Mouse (Mus musculus) thymus, adult 2 months (tissue): ENCODE measurements around the gene Osbpl9.

Experiments used
- CTCF ChIP-seq: fragments of 200-500 bp; IDR thresholded peaks from 2 replicates; pipeline ENCODE4 v1.5.1; 2012; ENCODE audit warnings: mild to moderate bottlenecking, control low read depth, low read length, moderate library complexity, borderline replicate concordance; ENCODE audit not compliant: control insufficient read depth, poor library complexity, insufficient read depth; ENCODE audit errors: extremely low read depth
- POLR2A ChIP-seq: fragments of 200-500 bp; IDR thresholded peaks from 2 replicates; pipeline ENCODE4 v1.6.1; 2012; ENCODE audit warnings: mild to moderate bottlenecking, low read length, control low read depth, moderate library complexity; ENCODE audit not compliant: control insufficient read depth, poor library complexity, insufficient read depth; ENCODE audit errors: extremely low read depth

DNA sequence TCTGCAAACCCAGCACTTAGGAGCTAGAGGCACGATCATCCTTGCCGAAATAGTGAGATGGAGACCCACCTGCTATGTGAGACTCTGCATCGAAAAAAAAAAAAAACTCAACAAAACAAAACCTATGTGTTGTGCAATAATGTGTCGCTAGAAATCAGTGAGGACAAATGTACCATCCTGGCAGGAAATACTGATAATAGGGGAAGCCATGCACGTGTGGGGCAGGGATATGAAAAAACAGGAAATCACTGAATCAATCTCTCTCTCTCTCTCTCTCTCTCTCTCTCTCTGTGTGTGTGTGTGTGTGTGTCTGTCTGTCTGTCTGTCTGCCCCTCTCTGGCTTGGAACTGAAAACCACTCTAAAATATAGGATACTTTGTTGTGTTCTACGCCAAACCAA, 81.3 kb downstream of the Osbpl9 start:
- TF ChIP-seq CTCF (no peak), POLR2A (no peak)
